Mouse (Mus musculus) neural tube, embryonic 14.5 days (tissue): ENCODE measurements at regions not wholly inside any gene's neighbourhood (a gene's known extent, or its start where the extent isn't known, plus 50 kb on each side); places are given as distances from the start of the nearest gene placed in this dataset.

Source experiments
- ATAC-seq: fragments of 200-750 bp; cut with Nextera tagmentation; 2 replicates; pipeline ENCODE4 v1.8.0; 2017; ENCODE audit warnings: low read depth, mild to moderate bottlenecking, moderate TSS enrichment, moderate library complexity
- H3K27ac ChIP-seq: fragments of 300-500 bp; sonication (generic); 2 replicates; pipeline ENCODE4 v1.5.1; 2014; ENCODE audit warnings: low read depth, mild to moderate bottlenecking, control low read depth, low read length, moderate library complexity, mixed read lengths
- H3K27me3 ChIP-seq: fragments of 300-500 bp; sonication (generic); 2 replicates; pipeline ENCODE4 v1.6.1; 2014; ENCODE audit warnings: low read length; ENCODE audit not compliant: control insufficient read depth, insufficient read depth
- H3K36me3 ChIP-seq: fragments of 300-500 bp; sonication (generic); 2 replicates; pipeline ENCODE4 v1.6.1; 2014; ENCODE audit warnings: low read length, mixed read lengths; ENCODE audit not compliant: control insufficient read depth, insufficient read depth
- H3K4me1 ChIP-seq: fragments of 300-500 bp; sonication (generic); 2 replicates; pipeline ENCODE4 v1.6.1; 2014; ENCODE audit warnings: low read length; ENCODE audit not compliant: control insufficient read depth, insufficient read depth
- H3K4me2 ChIP-seq: fragments of 300-500 bp; sonication (generic); 2 replicates; pipeline ENCODE4 v1.6.1; 2014; ENCODE audit warnings: mild to moderate bottlenecking, low read depth, low read length, control low read depth
- H3K4me3 ChIP-seq: fragments of 300-500 bp; sonication (generic); 2 replicates; pipeline ENCODE4 v1.5.1; 2014; ENCODE audit warnings: low read depth, low read length, control low read depth, mixed read lengths
- H3K9ac ChIP-seq: fragments of 300-500 bp; sonication (generic); replicated peaks from 2 replicates; pipeline ENCODE4 v1.6.1; 2014; ENCODE audit warnings: low read depth, mild to moderate bottlenecking, control low read depth, low read length, mixed read lengths
- H3K9me3 ChIP-seq: fragments of 300-500 bp; sonication (generic); 2 replicates; pipeline ENCODE4 v1.6.1; 2016; ENCODE audit warnings: low read length; ENCODE audit not compliant: control insufficient read depth
- WGBS: fragments of 180-500 bp; shearing (Covaris S2); extraction: QIAGEN DNeasy Blood & Tissue Kit; methylation state at CpG from one replicate; pipeline ENCODE4 v1.1.7; 2014; 5-methylcytosine and 5-hydroxymethylcytosine counted together

GRCm38 (mm10) chr8:112189698-112190097 lies 174.9 kb upstream of the Gm6793 start:
- Histone ChIP-seq H3K4me1 (no peaks in the 10 kb centered on the region), H3K9me3 (no peaks in the 10 kb centered on the region), H3K36me3 (no peaks in the 10 kb centered on the region), H3K27ac (no peak overlapping the region), H3K4me3 (no peak overlapping the region), H3K4me2 (no peak overlapping the region), H3K9ac (no peak overlapping the region), H3K27me3 (no peaks in the 10 kb centered on the region)
- ATAC-seq: no peak
- 25% methylated on average over 2 of the region's 2 CpGs for WGBS

GRCm38 (mm10) chr8:112170184-112170583 lies 155.3 kb upstream of the Gm6793 start:
- 0 out of 2 replicates have a peak, but pooled peaks cover 2% of the 10 kb centered on the region for H3K9me3 ChIP-seq
- ATAC-seq: no peak
- no peak overlapping the region for H3K9ac ChIP-seq
- no peaks in the 10 kb centered on the region for H3K36me3 ChIP-seq
- no peak overlapping the region for H3K27ac ChIP-seq
- H3K4me3 ChIP-seq: no peak overlapping the region
- 97% methylated on average over 1 of the region's 1 CpGs for WGBS
- H3K27me3 ChIP-seq: no peaks in the 10 kb centered on the region
- no peak overlapping the region for H3K4me2 ChIP-seq
- H3K4me1 ChIP-seq: no peaks in the 10 kb centered on the region

- 24% methylated on average over 7 of the region's 7 CpGs for WGBS
- Histone ChIP-seq H3K9me3 (no peaks in the 10 kb centered on the region), H3K27me3 (no peaks in the 10 kb centered on the region), H3K9ac (no peak overlapping the region), H3K4me1 (no peaks in the 10 kb centered on the region), H3K36me3 (no peaks in the 10 kb centered on the region), H3K27ac (no peak overlapping the region), H3K4me3 (no peak overlapping the region), H3K4me2 (no peak overlapping the region)
- no peak for ATAC-seq
Measured at GRCm38 (mm10) chr8:112156656-112157055, 141.8 kb upstream of the Gm6793 start.

GRCm38 (mm10) chr8:112138924-112139323 lies 124.1 kb upstream of the Gm6793 start:
- H3K9me3 ChIP-seq: no peaks in the 10 kb centered on the region
- 56% methylated on average over 5 of the region's 5 CpGs for WGBS
- no peaks in the 10 kb centered on the region for H3K4me1 ChIP-seq
- ATAC-seq: peak; percentile 79
- H3K9ac ChIP-seq: no peak overlapping the region
- H3K36me3 ChIP-seq: no peaks in the 10 kb centered on the region
- no peak overlapping the region for H3K4me2 ChIP-seq
- H3K27me3 ChIP-seq: no peaks in the 10 kb centered on the region
- no peak overlapping the region for H3K4me3 ChIP-seq
- H3K27ac ChIP-seq: no peak overlapping the region

GRCm38 (mm10) chr8:112130196-112130595 lies 115.4 kb upstream of the Gm6793 start:
- H3K4me1 ChIP-seq: no peaks in the 10 kb centered on the region
- H3K27me3 ChIP-seq: no peaks in the 10 kb centered on the region
- ATAC-seq: no peak
- H3K36me3 ChIP-seq: no peaks in the 10 kb centered on the region
- no peak overlapping the region for H3K9ac ChIP-seq
- 83% methylated on average over 2 of the region's 2 CpGs for WGBS
- H3K4me3 ChIP-seq: no peak overlapping the region
- no peak overlapping the region for H3K27ac ChIP-seq
- H3K4me2 ChIP-seq: no peak overlapping the region
- no peaks in the 10 kb centered on the region for H3K9me3 ChIP-seq

- WGBS: 56% methylated on average over 14 of the region's 14 CpGs
- Histone ChIP-seq H3K36me3 (no peaks in the 10 kb centered on the region), H3K4me2 (no peak overlapping the region), H3K4me1 (no peaks in the 10 kb centered on the region), H3K9me3 (no peaks in the 10 kb centered on the region), H3K27ac (no peak overlapping the region), H3K27me3 (no peaks in the 10 kb centered on the region), H3K4me3 (no peak overlapping the region), H3K9ac (no peak overlapping the region)
- no peak for ATAC-seq
Measured at GRCm38 (mm10) chr8:112128833-112129518, 114.1 kb upstream of the Gm6793 start.

GRCm38 (mm10) chr8:112111950-112112349 lies 97.1 kb upstream of the Gm6793 start:
- Histone ChIP-seq H3K36me3 (no peaks in the 10 kb centered on the region), H3K27me3 (no peaks in the 10 kb centered on the region), H3K9ac (no peak overlapping the region), H3K4me3 (no peak overlapping the region), H3K9me3 (no peaks in the 10 kb centered on the region), H3K27ac (no peak overlapping the region), H3K4me1 (no peaks in the 10 kb centered on the region), H3K4me2 (no peak overlapping the region)
- WGBS: 83% methylated on average over 2 of the region's 2 CpGs
- ATAC-seq: no peak

GRCm38 (mm10) chr8:112097883-112098635 lies 83.2 kb upstream of the Gm6793 start:
- no peaks in the 10 kb centered on the region for H3K27me3 ChIP-seq
- no peaks in the 10 kb centered on the region for H3K4me1 ChIP-seq
- no peak overlapping the region for H3K4me3 ChIP-seq
- no peak overlapping the region for H3K4me2 ChIP-seq
- 60% methylated on average over 10 of the region's 10 CpGs for WGBS
- H3K9me3 ChIP-seq: no peaks in the 10 kb centered on the region
- 0 out of 2 replicates have a peak overlapping the region, but pooled peaks have one; percentile 48 for H3K27ac ChIP-seq
- H3K36me3 ChIP-seq: no peaks in the 10 kb centered on the region
- H3K9ac ChIP-seq: no peak overlapping the region
- peak; percentile 97 for ATAC-seq

- ATAC-seq: no peak
- Histone ChIP-seq H3K9ac (no peak overlapping the region), H3K9me3 (no peaks in the 10 kb centered on the region), H3K4me2 (no peak overlapping the region), H3K36me3 (no peaks in the 10 kb centered on the region), H3K4me3 (no peak overlapping the region), H3K27ac (no peak overlapping the region), H3K27me3 (no peaks in the 10 kb centered on the region), H3K4me1 (no peaks in the 10 kb centered on the region)
- WGBS: 85% methylated on average over 2 of the region's 2 CpGs
Measured at GRCm38 (mm10) chr8:112094881-112095280, 80.0 kb upstream of the Gm6793 start.
